Mouse (Mus musculus): ENCODE results near the gene Serpind1. TPM values are rescaled to one million over a fixed set of nuclear protein-coding genes. Genes with fewer than 3 reads are reported as not detected.

Serpind1 gene
- polyA plus RNA-seq, 1 experiment from 2014 or later, result 0.14 TPM

GRCm38 (mm10) chr16:17329848-17330570 lies 1.2 kb upstream of the Serpind1 start:
- H3K27me3 ChIP-seq (ENCODE audit: low read depth, poor library complexity, severe bottlenecking), result no peaks in the 10 kb centered on the region
- H3K4me3 ChIP-seq, result no peak overlapping the region
- peaks cover 8% of the 10 kb centered on the region for H3K36me3 ChIP-seq
- H3K9me3 ChIP-seq (replicated peaks), result no peaks in the 10 kb centered on the region
- H3K4me1 ChIP-seq, result no peaks in the 10 kb centered on the region
- WGBS, result 93% methylated on average over 1 of the region's 1 CpGs
- DNase-seq (ENCODE audit: low spot score), result no peak
- no peak overlapping the region for H3K27ac ChIP-seq

GRCm38 (mm10) chr16:17331855-17332254 lies 684 bp downstream of the Serpind1 start:
- no peak for DNase-seq (ENCODE audit: low spot score)
- Histone ChIP-seq H3K27ac (no peak overlapping the region), H3K4me3 (no peak overlapping the region), H3K9me3 (replicated peaks) (no peaks in the 10 kb centered on the region), H3K27me3 (ENCODE audit: low read depth, poor library complexity, severe bottlenecking) (no peaks in the 10 kb centered on the region), H3K4me1 (no peaks in the 10 kb centered on the region), H3K36me3 (no peaks in the 10 kb centered on the region)
- WGBS, result 95% methylated on average over 5 of the region's 5 CpGs

GRCm38 (mm10) chr16:17334574-17334973 lies 3.4 kb downstream of the Serpind1 start:
- no peak overlapping the region for H3K27ac ChIP-seq
- H3K4me3 ChIP-seq, result no peak overlapping the region
- no peaks in the 10 kb centered on the region for H3K4me1 ChIP-seq
- H3K27me3 ChIP-seq (ENCODE audit: low read depth, poor library complexity, severe bottlenecking), result no peaks in the 10 kb centered on the region
- no peak for DNase-seq (ENCODE audit: low spot score)
- H3K36me3 ChIP-seq, result no peaks in the 10 kb centered on the region
- no peaks in the 10 kb centered on the region for H3K9me3 ChIP-seq (replicated peaks)

GRCm38 (mm10) chr16:17336089-17336488 lies 4.9 kb downstream of the Serpind1 start:
- Histone ChIP-seq H3K4me1 (no peaks in the 10 kb centered on the region), H3K27me3 (ENCODE audit: low read depth, poor library complexity, severe bottlenecking) (no peaks in the 10 kb centered on the region), H3K36me3 (peaks cover 2% of the 10 kb centered on the region; the same call in 1 of the 2 replicates), H3K4me3 (no peak overlapping the region), H3K27ac (no peak overlapping the region), H3K9me3 (replicated peaks) (no peaks in the 10 kb centered on the region)
- DNase-seq (ENCODE audit: low spot score), result no peak
- WGBS, result 78% methylated on average over 1 of the region's 1 CpGs

GRCm38 (mm10) chr16:17339701-17340100 lies 8.5 kb downstream of the Serpind1 start:
- WGBS, result 90% methylated on average over 7 of the region's 7 CpGs
- H3K9me3 ChIP-seq (replicated peaks), result no peaks in the 10 kb centered on the region
- no peaks in the 10 kb centered on the region for H3K4me1 ChIP-seq
- no peak for DNase-seq (ENCODE audit: low spot score)
- no peaks in the 10 kb centered on the region for H3K27me3 ChIP-seq (ENCODE audit: low read depth, poor library complexity, severe bottlenecking)
- peaks cover 14% of the 10 kb centered on the region; the same call in 1 of the 2 replicates for H3K36me3 ChIP-seq
- no peak overlapping the region for H3K4me3 ChIP-seq
- H3K27ac ChIP-seq, result no peak overlapping the region

GRCm38 (mm10) chr16:17340705-17341104 lies 9.5 kb downstream of the Serpind1 start:
- Histone ChIP-seq H3K36me3 (peaks cover 18% of the 10 kb centered on the region), H3K27ac (no peak overlapping the region), H3K9me3 (replicated peaks) (no peaks in the 10 kb centered on the region), H3K4me3 (no peak overlapping the region), H3K4me1 (no peaks in the 10 kb centered on the region), H3K27me3 (ENCODE audit: low read depth, poor library complexity, severe bottlenecking) (no peaks in the 10 kb centered on the region)
- 90% methylated on average over 2 of the region's 2 CpGs for WGBS
- DNase-seq (ENCODE audit: low spot score), result no peak

- WGBS, result 93% methylated on average over 4 of the region's 4 CpGs
- H3K4me3 ChIP-seq, result no peak overlapping the region
- H3K27me3 ChIP-seq (ENCODE audit: low read depth, poor library complexity, severe bottlenecking), result no peaks in the 10 kb centered on the region
- peaks cover 24% of the 10 kb centered on the region for H3K36me3 ChIP-seq
- H3K27ac ChIP-seq, result no peak overlapping the region
- no peaks in the 10 kb centered on the region for H3K4me1 ChIP-seq
- DNase-seq (ENCODE audit: low spot score), result no peak
- H3K9me3 ChIP-seq (replicated peaks), result no peaks in the 10 kb centered on the region
These were observed 10.7 kb downstream of the Serpind1 start for GRCm38 (mm10) chr16:17341847-17342246.

GRCm38 (mm10) chr16:17345141-17345812 lies 14.1 kb downstream of the Serpind1 start:
- no peak for DNase-seq (ENCODE audit: low spot score)
- no peak overlapping the region for H3K27ac ChIP-seq
- no peak overlapping the region for H3K4me3 ChIP-seq
- WGBS, result 89% methylated on average over 8 of the region's 8 CpGs
- no peaks in the 10 kb centered on the region for H3K9me3 ChIP-seq (replicated peaks)
- H3K27me3 ChIP-seq (ENCODE audit: low read depth, poor library complexity, severe bottlenecking), result no peaks in the 10 kb centered on the region
- no peaks in the 10 kb centered on the region for H3K4me1 ChIP-seq
- peaks cover 32% of the 10 kb centered on the region for H3K36me3 ChIP-seq

- H3K4me3 ChIP-seq, result no peak overlapping the region
- no peaks in the 10 kb centered on the region for H3K27me3 ChIP-seq (ENCODE audit: low read depth, poor library complexity, severe bottlenecking)
- no peak for DNase-seq (ENCODE audit: low spot score)
- peaks cover 37% of the 10 kb centered on the region for H3K36me3 ChIP-seq
- H3K4me1 ChIP-seq, result no peaks in the 10 kb centered on the region
- H3K27ac ChIP-seq, result no peak overlapping the region
- H3K9me3 ChIP-seq (replicated peaks), result no peaks in the 10 kb centered on the region
- WGBS, result 89% methylated on average over 2 of the region's 2 CpGs
These were observed 14.6 kb downstream of the Serpind1 start for GRCm38 (mm10) chr16:17345813-17346155.

GRCm38 (mm10) chr16:17346766-17347165 lies 15.6 kb downstream of the Serpind1 start:
- H3K36me3 ChIP-seq, result peaks cover 45% of the 10 kb centered on the region

GRCm38 (mm10) chr16:17356031-17356430 lies 24.9 kb downstream of the Serpind1 start:
- WGBS, result 94% methylated on average over 6 of the region's 6 CpGs
- Histone ChIP-seq H3K9me3 (replicated peaks) (no peaks in the 10 kb centered on the region), H3K27ac (no peak overlapping the region), H3K36me3 (peaks cover 57% of the 10 kb centered on the region), H3K27me3 (ENCODE audit: low read depth, poor library complexity, severe bottlenecking) (no peaks in the 10 kb centered on the region), H3K4me1 (no peaks in the 10 kb centered on the region), H3K4me3 (no peak overlapping the region)
- no peak for DNase-seq (ENCODE audit: low spot score)

More at GRCm38 (mm10) chr16:17346766-17347165, 15.6 kb downstream of the Serpind1 start:
- no peaks in the 10 kb centered on the region for H3K27me3 ChIP-seq (ENCODE audit: low read depth, poor library complexity, severe bottlenecking)
- 100% methylated on average over 1 of the region's 1 CpGs for WGBS
- H3K27ac ChIP-seq, result no peak overlapping the region
- DNase-seq (ENCODE audit: low spot score), result no peak
- H3K4me3 ChIP-seq, result no peak overlapping the region
- H3K9me3 ChIP-seq (replicated peaks), result no peaks in the 10 kb centered on the region
- no peaks in the 10 kb centered on the region for H3K4me1 ChIP-seq

GRCm38 (mm10) chr16:17358787-17359186 lies 27.6 kb downstream of the Serpind1 start:
- Histone ChIP-seq H3K4me1 (no peaks in the 10 kb centered on the region), H3K27ac (no peak overlapping the region), H3K27me3 (ENCODE audit: low read depth, poor library complexity, severe bottlenecking) (no peaks in the 10 kb centered on the region), H3K36me3 (peaks cover 51% of the 10 kb centered on the region), H3K4me3 (no peak overlapping the region), H3K9me3 (replicated peaks) (no peaks in the 10 kb centered on the region)
- DNase-seq (ENCODE audit: low spot score), result no peak
- WGBS, result 95% methylated on average over 4 of the region's 4 CpGs

GRCm38 (mm10) chr16:17382306-17382705 lies 51.1 kb downstream of the Serpind1 start:
- Histone ChIP-seq H3K4me1 (no peaks in the 10 kb centered on the region), H3K27me3 (ENCODE audit: low read depth, poor library complexity, severe bottlenecking) (no peaks in the 10 kb centered on the region), H3K36me3 (peaks cover 19% of the 10 kb centered on the region; the same call in 1 of the 2 replicates), H3K4me3 (no peak overlapping the region), H3K27ac (no peak overlapping the region), H3K9me3 (replicated peaks) (no peaks in the 10 kb centered on the region)
- DNase-seq (ENCODE audit: low spot score), result no peak
- 98% methylated on average over 4 of the region's 4 CpGs for WGBS

Data from limb, embryonic 10.5 days (tissue).